Mouse (Mus musculus) gastrocnemius, adult 8-10 months (tissue): ENCODE results near the gene Tmem198b. TPM values are rescaled to one million over a fixed set of nuclear protein-coding genes. Genes with fewer than 3 reads are reported as not detected.

Experiments used
- DNase-seq, 2 experiments: peaks; one replicate each; pipeline ENCODE4 v3.0.0; 2022; ENCODE audit warnings: low spot score in 2 of 2
- total RNA-seq, 4 experiments: library from RNA; stranded (reverse); gene quantifications; 2 replicates each; pipeline ENCODE4 v1.2.4; 2022

Tmem198b gene
- total RNA-seq, 4 experiments from 2014 or later: 2.0 to 2.3 (median 2.2) TPM

GRCm38 (mm10) chr10:128801981-128802495 lies 2.1 kb downstream of the Tmem198b start:
- DNase-seq: no peak

GRCm38 (mm10) chr10:128798676-128799075 lies 5.5 kb downstream of the Tmem198b start:
- no peak for DNase-seq

GRCm38 (mm10) chr10:128795581-128795980 lies 8.6 kb downstream of the Tmem198b start:
- no peak for DNase-seq

- no peak for DNase-seq
Observed at GRCm38 (mm10) chr10:128794391-128794790, 9.8 kb downstream of the Tmem198b start.

- DNase-seq: no peak
Observed at GRCm38 (mm10) chr10:128793258-128793657, 10.9 kb downstream of the Tmem198b start.

- no peak for DNase-seq
Observed at GRCm38 (mm10) chr10:128792041-128792440, 12.1 kb downstream of the Tmem198b start.

GRCm38 (mm10) chr10:128790398-128791124 lies 13.6 kb downstream of the Tmem198b start, which contains the start of gene Mmp19:
Mmp19 (plus strand) TSS chr10:128790910.
- no peak for DNase-seq

GRCm38 (mm10) chr10:128780200-128780599 lies 24.0 kb downstream of the Tmem198b start:
- no peak for DNase-seq

GRCm38 (mm10) chr10:128779011-128779795 lies 25.0 kb downstream of the Tmem198b start:
- peak; percentile 72 to 76 for DNase-seq

- no peak for DNase-seq
Observed at GRCm38 (mm10) chr10:128778441-128778840, 25.7 kb downstream of the Tmem198b start.

- DNase-seq: no peak
Observed at GRCm38 (mm10) chr10:128773685-128774084, 30.5 kb downstream of the Tmem198b start.

GRCm38 (mm10) chr10:128772895-128773294 lies 31.3 kb downstream of the Tmem198b start:
- DNase-seq: no peak

Other genes starting within 250 kb of the Tmem198b start
- gene Pa2g4, start 238.4 kb downstream of the Tmem198b start, total RNA-seq: 10 to 100 TPM; 29.0 to 39.9 (median 33.1) TPM
- 1 to 10 TPM; 2.1 to 2.7 (median 2.2) TPM for gene Erbb3, start 214.7 kb downstream of the Tmem198b start, total RNA-seq
- gene Rps26, start 177.6 kb downstream of the Tmem198b start, total RNA-seq: 100 to 1,000 TPM; 166 to 361 (median 250) TPM
- gene Ikzf4, start 158.4 kb downstream of the Tmem198b start, total RNA-seq: under 1 TPM in 3 of 4 experiments, not detected in 1; 0.24 to 0.51 (median 0.34) TPM
- 10 to 100 TPM; 32.2 to 37.4 (median 33.8) TPM for gene Suox, start 130.3 kb downstream of the Tmem198b start, total RNA-seq
- 100 to 1,000 TPM in 3 of 4 experiments, 10 to 100 TPM in 1; 97.0 to 103 (median 102) TPM for gene Rab5b, start 108.1 kb downstream of the Tmem198b start, total RNA-seq
- gene Pmel, start 100.2 kb downstream of the Tmem198b start, total RNA-seq: under 1 TPM in 1 of 4 experiments, not detected in 3; 0.25 TPM
- gene Cdk2, start 99.3 kb downstream of the Tmem198b start, total RNA-seq: 1 to 10 TPM; 2.5 to 3.4 (median 2.6) TPM
- gene Dgka, start 59.5 kb downstream of the Tmem198b start, total RNA-seq: 10 to 100 TPM in 1 of 4 experiments, 1 to 10 TPM in 3; 7.5 to 10.0 (median 8.0) TPM
- gene Pym1, start 56.5 kb downstream of the Tmem198b start, total RNA-seq: 10 to 100 TPM; 10.2 to 14.0 (median 11.9) TPM
- 1 to 10 TPM in 3 of 4 experiments, under 1 TPM in 1; 0.46 to 1.4 (median 1.1) TPM for gene Mmp19, start 13.5 kb downstream of the Tmem198b start, total RNA-seq
- gene Dnajc14, start 308 bp downstream of the Tmem198b start, total RNA-seq: 10 to 100 TPM; 23.5 to 27.2 (median 26.1) TPM
- 10 to 100 TPM; 20.0 to 29.0 (median 24.0) TPM for gene Sarnp, start 13.0 kb upstream of the Tmem198b start, total RNA-seq
- 1 to 10 TPM; 2.1 to 3.8 (median 2.7) TPM for gene Ormdl2, start 17.3 kb upstream of the Tmem198b start, total RNA-seq
- 1 to 10 TPM; 2.7 to 8.9 (median 5.9) TPM for gene Gdf11, start 87.3 kb upstream of the Tmem198b start, total RNA-seq
- gene Cd63, start 96.6 kb upstream of the Tmem198b start, total RNA-seq: 100 to 1,000 TPM; 136 to 170 (median 151) TPM
- gene Rdh5, start 118.5 kb upstream of the Tmem198b start, total RNA-seq: 1 to 10 TPM; 3.1 to 4.2 (median 3.7) TPM
- 100 to 1,000 TPM; 119 to 153 (median 140) TPM for gene Bloc1s1, start 119.7 kb upstream of the Tmem198b start, total RNA-seq
- gene Itga7, start 129.4 kb upstream of the Tmem198b start, total RNA-seq: 10 to 100 TPM; 63.3 to 69.0 (median 65.3) TPM
- under 1 TPM in 1 of 4 experiments, not detected in 3; 0.32 TPM for gene Mettl7b, start 156.6 kb upstream of the Tmem198b start, total RNA-seq
- not detected for gene Olfr9, start 185.1 kb upstream of the Tmem198b start, total RNA-seq
- not detected for gene Olfr763, start 206.4 kb upstream of the Tmem198b start, total RNA-seq
- gene Olfr764-ps1, start 235.5 kb upstream of the Tmem198b start, total RNA-seq: not detected
- not detected for gene Olfr765, start 245.6 kb upstream of the Tmem198b start, total RNA-seq